Mouse (Mus musculus): ENCODE data around the gene Rorc.
A peak's percentile ranks its signal among the peaks of the same experiment; 100 is the strongest.

The Rorc gene

DNA sequence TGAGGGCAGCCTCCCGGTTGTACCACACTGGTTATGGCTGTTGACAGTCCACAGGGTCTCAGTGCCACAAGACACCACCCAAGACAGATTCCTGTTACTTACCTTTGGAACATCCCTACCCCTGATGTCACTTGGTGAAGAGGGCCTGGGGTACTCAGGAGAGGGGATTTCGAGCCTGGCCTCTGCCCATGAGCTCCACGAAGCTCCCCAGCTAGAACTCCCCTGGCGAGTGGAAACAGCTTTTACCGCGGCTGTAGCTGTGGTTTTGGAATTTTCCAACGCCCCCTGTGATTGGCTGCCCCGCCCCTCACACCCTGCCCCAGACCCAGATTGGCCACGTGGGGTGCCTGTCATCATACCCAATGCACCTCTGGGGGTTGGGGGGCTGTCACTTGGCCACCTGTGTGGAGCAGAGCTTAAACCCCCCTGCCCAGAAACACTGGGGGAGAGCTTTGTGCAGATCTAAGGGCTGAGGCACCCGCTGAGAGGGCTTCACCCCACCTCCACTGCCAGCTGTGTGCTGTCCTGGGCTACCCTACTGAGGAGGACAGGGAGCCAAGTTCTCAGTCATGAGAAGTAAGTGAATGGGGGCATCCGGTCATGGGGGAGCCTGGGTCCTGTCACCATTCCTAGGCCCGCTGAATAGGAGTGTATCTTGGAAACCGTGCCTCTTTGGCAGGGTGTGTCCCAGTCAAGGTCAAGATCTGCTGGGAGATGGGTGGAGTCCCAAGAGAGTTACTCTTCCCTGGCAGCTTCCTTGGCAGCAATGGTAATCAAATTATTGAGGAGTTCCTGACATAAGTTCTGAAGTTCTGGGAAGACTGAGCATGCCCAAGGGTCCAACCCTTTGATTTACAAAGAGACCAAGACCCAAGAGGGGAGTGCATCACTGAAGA lies 4.7 kb downstream of the Rorc start:
- DNase-seq (ENCODE audit: low read depth), result no peak

DNA sequence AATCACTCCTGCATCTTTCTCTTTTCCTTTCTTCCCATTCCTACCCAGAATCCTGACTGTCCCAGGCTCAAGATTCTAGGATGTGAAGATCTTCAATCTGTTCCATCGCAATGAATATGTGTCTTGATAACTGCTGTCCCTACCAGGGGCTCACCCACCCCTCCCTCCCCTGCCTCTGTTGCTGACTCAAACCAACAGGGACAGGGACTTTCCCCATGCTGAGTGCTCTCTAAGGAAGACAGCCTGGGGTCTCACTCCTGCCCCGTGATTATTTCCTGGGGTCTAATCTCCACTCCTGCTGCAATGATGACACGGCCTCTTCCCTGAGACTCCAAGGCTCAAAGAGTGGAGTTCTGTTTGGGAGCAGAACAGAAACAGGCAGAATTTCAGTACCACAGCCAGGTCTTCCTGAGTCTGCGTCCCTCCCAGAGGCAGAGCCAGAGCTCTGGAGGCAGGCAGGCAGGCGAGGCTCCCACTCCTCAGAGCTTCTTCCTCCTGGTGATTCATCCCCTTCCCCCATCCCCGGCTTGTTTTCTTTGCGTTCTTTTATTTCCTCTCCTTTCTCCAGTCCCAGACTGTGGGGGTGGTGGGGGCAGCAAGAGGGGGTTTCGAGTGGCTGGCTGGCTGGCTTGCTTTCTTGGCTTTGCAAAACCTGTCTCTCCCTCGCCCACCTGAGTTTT lies 7.4 kb downstream of the Rorc start:
- peak; percentile 55 for DNase-seq (ENCODE audit: low read depth)

GRCm38 (mm10) chr3:94382308-94382707 lies 9.7 kb downstream of the Rorc start:
- no peak for DNase-seq (ENCODE audit: low read depth)

DNA sequence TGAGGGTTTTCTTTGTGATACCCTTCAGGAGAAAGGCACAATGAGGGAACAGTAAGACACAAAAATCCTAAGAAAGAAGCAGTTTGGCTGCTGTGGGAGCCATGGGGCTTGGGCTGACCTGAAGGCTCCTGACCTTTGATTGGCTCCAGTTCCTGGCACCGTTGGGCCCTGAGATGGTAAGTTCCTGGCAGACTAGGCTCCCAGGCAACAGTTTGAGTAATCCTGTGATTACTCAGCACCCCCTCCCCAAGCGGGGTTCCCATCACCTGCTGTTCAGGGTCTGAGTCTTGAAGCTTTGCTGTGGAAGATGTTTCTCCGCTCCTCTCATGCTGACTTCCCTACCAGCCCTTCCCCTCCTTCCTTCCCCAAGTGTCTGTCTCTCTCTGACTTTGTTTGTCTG lies 10.9 kb downstream of the Rorc start:
- DNase-seq (ENCODE audit: low read depth), result no peak

- DNase-seq (ENCODE audit: low read depth), result no peak
Measured at GRCm38 (mm10) chr3:94386671-94387070, 14.1 kb downstream of the Rorc start.

DNA sequence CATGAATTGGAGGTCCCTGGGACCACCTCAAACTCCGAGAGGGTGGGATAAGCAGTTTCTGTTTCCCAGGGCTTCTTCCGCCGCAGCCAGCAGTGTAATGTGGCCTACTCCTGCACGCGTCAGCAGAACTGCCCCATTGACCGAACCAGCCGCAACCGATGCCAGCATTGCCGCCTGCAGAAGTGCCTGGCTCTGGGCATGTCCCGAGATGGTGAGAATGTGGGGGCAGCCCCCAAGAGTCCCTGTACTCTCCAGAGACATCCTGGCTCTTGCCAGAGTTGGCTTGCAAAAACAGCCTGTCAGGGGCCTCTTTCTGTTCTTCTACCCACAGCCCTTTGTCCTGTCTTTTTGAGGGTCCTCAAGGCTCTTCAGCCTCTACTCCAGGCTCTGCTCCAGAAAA lies 14.8 kb downstream of the Rorc start:
- no peak for DNase-seq (ENCODE audit: low read depth)

DNA sequence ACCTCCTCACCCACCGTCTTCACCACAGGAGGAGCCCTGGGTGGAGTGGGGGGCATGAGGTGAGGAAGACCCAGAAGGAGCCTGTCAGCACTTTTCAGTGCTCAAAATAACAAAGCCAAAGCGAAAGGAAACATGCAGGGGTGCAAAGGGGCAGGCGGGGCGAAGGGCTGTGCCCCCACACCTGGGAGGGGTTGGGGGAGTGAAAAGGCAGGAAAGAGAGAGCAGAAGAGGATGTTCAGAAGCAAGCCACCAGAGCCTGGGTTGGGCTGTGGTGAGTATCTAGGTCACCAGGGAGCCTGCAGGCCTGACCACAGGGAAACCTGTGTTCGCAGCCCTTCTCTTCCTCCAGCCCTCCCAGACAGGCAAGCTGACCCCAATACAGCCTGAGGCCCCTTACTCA lies 15.5 kb downstream of the Rorc start:
- peak; percentile 47 for DNase-seq (ENCODE audit: low read depth)

DNA sequence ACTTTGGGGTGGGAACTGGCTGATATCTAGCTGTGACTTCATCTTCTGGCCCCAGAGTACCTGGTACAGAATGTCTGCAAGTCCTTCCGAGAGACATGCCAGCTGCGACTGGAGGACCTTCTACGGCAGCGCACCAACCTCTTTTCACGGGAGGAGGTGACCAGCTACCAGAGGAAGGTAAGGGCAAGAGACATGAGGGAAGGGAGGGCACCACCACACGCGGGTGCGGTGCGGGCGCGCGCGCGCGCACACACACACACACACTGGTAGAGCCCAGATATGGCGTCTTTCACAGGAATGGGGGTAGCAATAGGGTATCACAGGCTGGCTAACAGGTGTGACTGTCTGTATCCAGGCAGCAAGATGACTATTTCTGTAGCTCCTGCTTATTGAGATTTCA lies 16.8 kb downstream of the Rorc start:
- no peak for DNase-seq (ENCODE audit: low read depth)

GRCm38 (mm10) chr3:94391001-94391400 lies 18.4 kb downstream of the Rorc start:
- DNase-seq (ENCODE audit: low read depth), result no peak

GRCm38 (mm10) chr3:94392128-94392527 lies 19.5 kb downstream of the Rorc start:
- DNase-seq (ENCODE audit: low read depth), result no peak

DNA sequence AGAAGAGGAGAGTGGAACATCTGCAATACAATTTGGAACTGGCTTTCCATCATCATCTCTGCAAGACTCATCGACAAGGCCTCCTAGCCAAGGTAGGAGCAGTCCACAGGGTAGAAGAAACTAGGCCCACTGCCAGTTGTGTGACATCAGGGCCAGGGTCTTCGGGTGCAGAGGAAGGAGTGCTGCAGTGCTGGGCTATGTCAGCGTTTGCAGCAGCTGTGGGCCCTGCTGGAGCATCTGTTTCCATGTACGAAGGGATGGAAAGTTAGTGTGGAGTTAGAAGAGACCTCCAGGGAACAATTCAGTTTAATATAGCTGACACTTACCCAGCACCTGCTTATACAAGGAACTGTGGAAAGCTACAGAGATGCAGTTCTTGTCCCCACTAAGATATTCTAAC lies 20.5 kb downstream of the Rorc start:
- no peak for DNase-seq (ENCODE audit: low read depth)

DNA sequence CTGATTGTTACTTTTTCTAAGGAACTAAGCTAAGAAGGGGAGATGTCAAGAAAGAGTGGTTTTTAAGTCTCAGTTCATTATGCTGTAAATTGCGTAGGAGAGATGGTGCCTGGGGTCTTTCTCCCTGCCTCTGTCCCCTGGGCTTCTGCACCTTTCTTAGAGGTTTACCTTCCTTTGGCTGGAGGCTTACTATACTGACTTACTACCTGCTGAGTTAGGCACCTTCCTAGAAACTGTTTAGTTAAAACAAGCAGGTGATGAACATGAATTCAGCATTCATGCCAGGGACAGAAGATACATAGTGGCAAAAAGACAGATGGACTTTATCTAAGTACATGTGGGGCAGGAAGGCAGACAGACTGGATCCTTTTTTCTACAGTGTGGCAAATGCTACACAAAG lies 23.7 kb downstream of the Rorc start:
- no peak for DNase-seq (ENCODE audit: low read depth)

- DNase-seq (ENCODE audit: low read depth), result no peak
Measured at GRCm38 (mm10) chr3:94396851-94397250, 24.3 kb downstream of the Rorc start.

- DNase-seq (ENCODE audit: low read depth), result no peak
Measured at GRCm38 (mm10) chr3:94398217-94398616, 25.6 kb downstream of the Rorc start, which contains the start of gene Lingo4. Gene Lingo4 (plus strand): TSS chr3:94398517.

DNA sequence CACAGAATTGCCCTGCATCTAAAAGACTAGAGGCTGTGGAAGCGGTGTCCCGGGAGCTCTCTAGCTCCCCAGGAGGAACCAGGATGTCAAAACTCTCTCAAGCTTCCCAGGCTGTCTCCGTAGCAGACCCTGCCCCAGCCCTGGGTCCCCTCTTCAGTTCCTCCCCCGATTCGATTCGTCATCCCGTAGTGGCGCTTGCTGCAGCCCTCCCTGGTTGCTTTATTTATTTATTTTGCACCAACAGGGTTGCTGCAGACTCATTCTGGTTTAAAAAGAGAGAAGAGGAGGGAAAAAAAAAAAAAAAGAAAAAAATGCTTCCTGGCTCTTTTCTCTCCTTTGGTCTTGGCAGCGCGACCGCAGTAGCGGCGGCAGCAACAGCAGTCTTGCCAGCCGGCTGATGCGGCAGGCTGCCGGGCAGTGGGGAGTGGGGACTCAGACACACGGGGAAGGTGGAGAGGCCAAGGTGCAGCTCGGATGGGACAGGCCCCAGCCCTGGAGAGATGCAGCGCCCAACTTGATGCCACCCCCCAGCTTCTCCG lies 26.4 kb downstream of the Rorc start:
- DNase-seq (ENCODE audit: low read depth), result no peak

DNA sequence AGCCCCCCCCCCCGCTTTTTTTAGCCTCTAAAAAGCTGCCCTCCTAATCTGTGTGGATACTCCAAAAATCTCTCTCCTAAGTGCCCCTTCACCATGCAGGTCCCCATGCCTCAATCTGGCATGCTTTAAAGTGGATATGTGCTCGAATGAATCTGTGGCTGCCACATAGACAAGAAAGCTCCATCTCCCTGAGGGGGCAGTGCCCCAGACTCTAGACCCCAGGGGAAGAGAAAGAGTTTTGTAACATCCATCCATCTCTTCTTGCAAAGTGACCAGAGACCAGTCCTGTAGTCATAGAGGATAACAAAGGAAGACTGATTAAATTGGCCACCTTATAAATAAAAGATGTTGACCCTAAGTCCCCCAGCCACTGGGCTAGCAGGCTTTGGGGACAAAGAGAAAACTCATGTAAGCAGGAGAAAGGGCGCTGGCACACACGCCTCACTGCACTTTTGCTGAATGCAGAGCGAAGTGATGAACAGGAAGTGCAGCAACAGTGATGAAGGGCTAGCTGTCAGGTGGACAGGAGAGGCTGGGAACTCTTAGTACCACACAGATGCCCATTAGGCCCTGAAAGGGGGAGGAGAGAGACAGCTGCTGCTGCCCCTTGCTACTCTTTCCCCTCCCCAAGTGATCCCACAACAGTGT lies 27.2 kb downstream of the Rorc start:
- no peak for DNase-seq (ENCODE audit: low read depth)

DNA sequence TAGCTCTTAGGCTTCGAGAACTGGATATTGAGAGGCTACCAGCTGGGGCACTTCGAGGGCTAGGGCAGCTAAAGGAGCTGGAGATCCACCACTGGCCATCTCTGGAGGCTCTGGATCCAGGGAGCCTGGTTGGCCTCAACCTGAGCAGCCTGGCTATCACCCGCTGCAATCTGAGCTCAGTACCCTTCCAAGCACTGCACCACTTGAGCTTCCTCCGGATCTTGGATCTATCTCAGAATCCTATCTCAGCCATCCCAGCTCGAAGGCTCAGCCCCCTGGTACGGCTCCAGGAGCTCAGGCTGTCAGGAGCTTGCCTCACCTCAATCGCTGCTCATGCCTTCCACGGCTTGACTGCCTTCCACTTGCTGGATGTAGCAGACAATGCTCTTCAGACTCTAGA lies 29.9 kb downstream of the Rorc start:
- DNase-seq (ENCODE audit: low read depth), result no peak

- no peak for DNase-seq (ENCODE audit: low read depth)
Measured at GRCm38 (mm10) chr3:94404366-94405054, 31.9 kb downstream of the Rorc start.

DNA sequence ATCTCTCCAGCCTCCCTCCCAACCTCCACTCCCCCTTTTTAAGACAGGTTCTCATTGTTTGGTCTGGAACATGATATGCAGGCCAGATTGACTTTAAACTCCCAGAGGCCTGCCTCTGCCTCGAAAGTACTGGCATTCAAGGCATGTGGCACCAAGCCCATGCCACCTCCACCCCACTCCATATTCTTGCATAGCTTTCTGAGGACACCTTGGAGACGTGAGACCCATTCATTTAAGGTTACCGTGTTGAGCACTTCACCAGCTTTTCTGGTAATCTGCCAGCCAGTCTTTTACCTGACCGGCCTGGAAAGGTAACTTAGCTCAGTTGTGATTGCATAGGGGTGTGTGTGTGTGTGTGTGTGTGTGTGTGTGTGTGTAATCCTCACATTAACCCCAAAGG lies 33.0 kb downstream of the Rorc start:
- no peak for DNase-seq (ENCODE audit: low read depth)

- no peak for DNase-seq (ENCODE audit: low read depth)
Measured at GRCm38 (mm10) chr3:94412530-94412929, 39.9 kb downstream of the Rorc start.

DNA sequence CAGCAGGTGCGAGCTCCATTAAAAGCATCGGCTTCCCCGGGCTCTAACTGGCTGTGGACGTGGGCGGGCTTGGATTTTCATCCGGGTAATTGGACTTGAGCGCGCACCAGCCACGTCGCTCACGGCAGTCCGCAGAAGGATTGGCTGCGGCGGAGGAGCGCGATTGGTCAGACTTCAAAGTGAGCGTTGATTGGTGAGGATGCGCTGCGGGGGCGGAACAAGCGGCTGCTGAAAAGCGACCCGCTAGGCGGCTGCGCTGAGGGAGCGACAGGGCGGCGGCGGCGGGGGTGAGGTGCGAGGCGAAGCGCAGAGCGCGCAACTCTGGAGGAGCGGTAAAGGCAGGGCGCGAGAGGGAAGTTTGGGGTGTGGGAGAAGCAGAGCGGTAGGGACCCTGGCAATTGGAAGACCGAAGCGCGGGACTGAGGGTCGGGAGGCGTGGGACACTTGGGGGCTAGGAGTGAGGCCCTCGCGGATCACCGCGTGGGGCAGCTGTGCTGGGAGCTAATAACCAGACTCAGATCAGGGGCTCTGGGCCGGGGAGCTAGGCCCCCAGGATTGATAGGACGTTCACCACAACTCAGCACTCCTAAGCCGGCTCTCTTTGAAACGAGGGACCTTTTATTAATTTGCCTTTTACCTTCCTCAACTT lies 40.6 kb downstream of the Rorc start, which contains the start of gene Tdrkh:
Gene Tdrkh (plus strand): TSS at position 243 of the 649 bp plus-strand sequence.
- DNase-seq (ENCODE audit: low read depth), result peak; percentile 95

Measured in induced T-regulatory cell, adult 2 months (primary cell).